Mouse (Mus musculus): ENCODE results near the gene Pcsk7. TPM values are rescaled to one million over a fixed set of nuclear protein-coding genes. Genes with fewer than 3 reads are reported as not detected.

The Pcsk7 gene
- polyA plus RNA-seq (2012; ENCODE audit: insufficient read depth, insufficient read length, missing spikeins): 22.3 and 27.6 TPM in 2 replicates

GRCm38 (mm10) chr9:45906355-45907077 lies at the start of gene Pcsk7, which contains the start of gene Rnf214:
Gene Pcsk7, plus strand, starts transcription at chr9:45906497.
Gene Rnf214, minus strand, starts transcription at chr9:45906911.
- peak; percentile 83 for TF ChIP-seq CTCF (IDR thresholded peaks at IDR 0.05; ENCODE audit: low read depth, low read length)
- peak; percentile 23; the same call in 1 of the 2 replicates for TF ChIP-seq POLR2A (IDR thresholded peaks at IDR 0.05; ENCODE audit: borderline replicate concordance, low read depth, low read length)
- Histone ChIP-seq H3K4me1 (ENCODE audit: control insufficient read depth, insufficient read depth, low read length) (peaks cover 31% of the 10 kb centered on the region), H3K27ac (ENCODE audit: insufficient read depth, low read depth, low read length) (peak within 1 kb of the TSS; percentile 93), H3K4me3 (ENCODE audit: insufficient read depth, low read length) (peak within 1 kb of the TSS; percentile 98)

GRCm38 (mm10) chr9:45859364-45859763 lies 46.9 kb upstream of the Pcsk7 start:
- no peak overlapping the region for H3K27ac ChIP-seq (ENCODE audit: insufficient read depth, low read depth, low read length)
- no peak for TF ChIP-seq CTCF (IDR thresholded peaks at IDR 0.05; ENCODE audit: low read depth, low read length)
- no peak for TF ChIP-seq POLR2A (IDR thresholded peaks at IDR 0.05; ENCODE audit: borderline replicate concordance, low read depth, low read length)

GRCm38 (mm10) chr9:45861813-45862212 lies 44.5 kb upstream of the Pcsk7 start:
- no peak for TF ChIP-seq CTCF (IDR thresholded peaks at IDR 0.05; ENCODE audit: low read depth, low read length)
- no peak for TF ChIP-seq POLR2A (IDR thresholded peaks at IDR 0.05; ENCODE audit: borderline replicate concordance, low read depth, low read length)
- Histone ChIP-seq H3K4me3 (ENCODE audit: insufficient read depth, low read length) (no peak overlapping the region), H3K4me1 (ENCODE audit: control insufficient read depth, insufficient read depth, low read length) (no peaks in the 10 kb centered on the region), H3K27ac (ENCODE audit: insufficient read depth, low read depth, low read length) (no peak overlapping the region)

More at GRCm38 (mm10) chr9:45859364-45859763, 46.9 kb upstream of the Pcsk7 start:
- Histone ChIP-seq H3K4me1 (ENCODE audit: control insufficient read depth, insufficient read depth, low read length) (no peaks in the 10 kb centered on the region), H3K4me3 (ENCODE audit: insufficient read depth, low read length) (no peak overlapping the region)

GRCm38 (mm10) chr9:45869181-45869580 lies 37.1 kb upstream of the Pcsk7 start:
- no peak for TF ChIP-seq POLR2A (IDR thresholded peaks at IDR 0.05; ENCODE audit: borderline replicate concordance, low read depth, low read length)
- TF ChIP-seq CTCF (IDR thresholded peaks at IDR 0.05; ENCODE audit: low read depth, low read length): no peak
- H3K4me1 ChIP-seq (ENCODE audit: control insufficient read depth, insufficient read depth, low read length): no peaks in the 10 kb centered on the region
- H3K4me3 ChIP-seq (ENCODE audit: insufficient read depth, low read length): no peak overlapping the region
- H3K27ac ChIP-seq (ENCODE audit: insufficient read depth, low read depth, low read length): no peak overlapping the region

- H3K4me3 ChIP-seq (ENCODE audit: insufficient read depth, low read length): no peak overlapping the region
- H3K4me1 ChIP-seq (ENCODE audit: control insufficient read depth, insufficient read depth, low read length): no peaks in the 10 kb centered on the region
- TF ChIP-seq POLR2A (IDR thresholded peaks at IDR 0.05; ENCODE audit: borderline replicate concordance, low read depth, low read length) (no peak), CTCF (IDR thresholded peaks at IDR 0.05; ENCODE audit: low read depth, low read length) (no peak)
- H3K27ac ChIP-seq (ENCODE audit: insufficient read depth, low read depth, low read length): no peak overlapping the region
Observed at GRCm38 (mm10) chr9:45870265-45870664, 36.0 kb upstream of the Pcsk7 start.

- TF ChIP-seq CTCF (IDR thresholded peaks at IDR 0.05; ENCODE audit: low read depth, low read length): no peak
- TF ChIP-seq POLR2A (IDR thresholded peaks at IDR 0.05; ENCODE audit: borderline replicate concordance, low read depth, low read length): no peak
- Histone ChIP-seq H3K27ac (ENCODE audit: insufficient read depth, low read depth, low read length) (no peak overlapping the region), H3K4me1 (ENCODE audit: control insufficient read depth, insufficient read depth, low read length) (peaks cover 8% of the 10 kb centered on the region), H3K4me3 (ENCODE audit: insufficient read depth, low read length) (no peak overlapping the region)
Observed at GRCm38 (mm10) chr9:45877928-45878327, 28.4 kb upstream of the Pcsk7 start.

- no peak overlapping the region for H3K4me3 ChIP-seq (ENCODE audit: insufficient read depth, low read length)
- H3K27ac ChIP-seq (ENCODE audit: insufficient read depth, low read depth, low read length): peak overlapping the region; percentile 25; the same call in 1 of the 2 replicates
- TF ChIP-seq CTCF (IDR thresholded peaks at IDR 0.05; ENCODE audit: low read depth, low read length) (no peak), POLR2A (IDR thresholded peaks at IDR 0.05; ENCODE audit: borderline replicate concordance, low read depth, low read length) (no peak)
- peaks cover 12% of the 10 kb centered on the region for H3K4me1 ChIP-seq (ENCODE audit: control insufficient read depth, insufficient read depth, low read length)
Observed at GRCm38 (mm10) chr9:45893681-45894080, 12.6 kb upstream of the Pcsk7 start.

- no peak for TF ChIP-seq CTCF (IDR thresholded peaks at IDR 0.05; ENCODE audit: low read depth, low read length)
- Histone ChIP-seq H3K4me1 (ENCODE audit: control insufficient read depth, insufficient read depth, low read length) (peaks cover 22% of the 10 kb centered on the region), H3K4me3 (ENCODE audit: insufficient read depth, low read length) (no peak overlapping the region), H3K27ac (ENCODE audit: insufficient read depth, low read depth, low read length) (no peak overlapping the region)
Observed at GRCm38 (mm10) chr9:45905196-45905595, 1.1 kb upstream of the Pcsk7 start.

GRCm38 (mm10) chr9:45905811-45906237 lies 473 bp upstream of the Pcsk7 start:
- Histone ChIP-seq H3K4me3 (ENCODE audit: insufficient read depth, low read length) (peak overlapping the region; percentile 98), H3K4me1 (ENCODE audit: control insufficient read depth, insufficient read depth, low read length) (peaks cover 28% of the 10 kb centered on the region), H3K27ac (ENCODE audit: insufficient read depth, low read depth, low read length) (no peak overlapping the region)
- TF ChIP-seq CTCF (IDR thresholded peaks at IDR 0.05; ENCODE audit: low read depth, low read length) (no peak), POLR2A (IDR thresholded peaks at IDR 0.05; ENCODE audit: borderline replicate concordance, low read depth, low read length) (no peak)

- Histone ChIP-seq H3K4me1 (ENCODE audit: control insufficient read depth, insufficient read depth, low read length) (peaks cover 31% of the 10 kb centered on the region), H3K27ac (ENCODE audit: insufficient read depth, low read depth, low read length) (peak overlapping the region; percentile 2), H3K4me3 (ENCODE audit: insufficient read depth, low read length) (peak overlapping the region; percentile 72)
- TF ChIP-seq CTCF (IDR thresholded peaks at IDR 0.05; ENCODE audit: low read depth, low read length) (no peak), POLR2A (IDR thresholded peaks at IDR 0.05; ENCODE audit: borderline replicate concordance, low read depth, low read length) (no peak)
Observed at GRCm38 (mm10) chr9:45907078-45907428, 756 bp downstream of the Pcsk7 start.

Measured in bone marrow macrophage, adult 2 months (primary cell).